ENCODE assay signal across 23 mouse cellular contexts in the genomic region with DNA sequence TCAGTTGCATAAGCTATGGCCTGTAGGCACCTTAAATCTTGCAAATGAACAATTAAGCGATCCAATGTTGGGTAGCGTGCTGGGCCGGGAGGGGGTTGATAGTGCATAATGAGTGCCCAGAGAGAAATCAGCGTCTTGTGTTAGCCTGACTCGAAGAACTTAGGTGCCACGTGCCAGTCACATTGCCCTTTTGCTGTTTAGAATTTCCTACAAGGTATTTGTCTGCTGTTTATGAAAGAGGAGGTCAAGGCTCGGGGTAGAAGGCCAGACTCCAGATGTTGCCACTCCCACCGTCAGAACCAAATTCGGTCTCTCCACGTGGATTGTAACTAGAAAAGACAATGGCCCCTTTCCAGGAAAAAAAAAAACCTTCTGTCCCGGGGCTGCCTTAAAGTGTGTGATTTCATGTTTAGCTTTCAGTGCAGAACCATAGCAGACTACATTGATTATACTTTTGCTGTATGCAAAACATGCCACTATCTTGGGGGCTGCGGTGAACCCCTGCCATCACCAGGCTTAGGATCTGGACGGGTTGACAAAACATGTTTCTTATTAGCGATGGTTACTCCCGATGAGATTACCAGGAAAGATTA. TPM values are rescaled to one million over a fixed set of nuclear protein-coding genes. Genes with fewer than 3 reads are reported as not detected.
DNase-seq lines count a peak whose midpoint lies in the region; ATAC-seq lines count a peak whose summit lies in the region.
"Had no signal": no experiment of that assay in that cellular context is flagged by ENCODE, and none has a peak within 500 bp of the region (broad histone marks: within the 10 kb centered on the region; RNA-seq: fewer than 3 reads in every experiment).

No protein-coding gene starts in this region.

- H3K27me3 ChIP-seq in embryonic facial prominence, embryonic 11.5 days (ENCODE audit: control insufficient read depth, insufficient read depth, low read length), result no peaks in the 10 kb centered on the region
- H3K27me3 ChIP-seq: forebrain, embryonic 15.5 days; intestine, embryonic 15.5 days; kidney, embryonic 15.5 days had no signal

- H3K9me3 ChIP-seq in embryonic facial prominence, embryonic 11.5 days (replicated peaks; ENCODE audit: control insufficient read depth, low read length), result no peaks in the 10 kb centered on the region
- H3K9me3 ChIP-seq: forebrain, embryonic 15.5 days; heart, embryonic 13.5 days; intestine, embryonic 15.5 days; kidney, embryonic 15.5 days had no signal

- no peak for ATAC-seq in embryonic facial prominence, embryonic 11.5 days (replicated peaks; ENCODE audit: insufficient number of reproducible peaks, low FRiP score, low TSS enrichment, low read depth)
- ATAC-seq: forebrain, embryonic 15.5 days; intestine, embryonic 15.5 days had no signal

- DNase-seq in 3T3-L1 (ENCODE audit: low read depth, low spot score) (peak; percentile 56), adipocyte (ENCODE audit: low spot score) (peak; percentile 35)
- DNase-seq in embryonic facial prominence, embryonic 11.5 days (ENCODE audit: low spot score), result peak; percentile 63
- peak; percentile 56 for DNase-seq in fibroblast of lung, adult 2 months (ENCODE audit: low read depth)
- DNase-seq in kidney, adult 9 months, result no peak
- no peak for DNase-seq in lung, adult 18-20 months
- DNase-seq in layer of hippocampus, adult 9-11 months, result no peak
- DNase-seq in gastrocnemius, postnatal 25 days, result no peak
- DNase-seq: adrenal gland, postnatal 14 days; cerebellum, adult 11-12 months; cerebellum, adult 9-10 months; cerebellum, postnatal 25 days; gastrocnemius, adult 2 months; gastrocnemius, postnatal 36 days; heart, adult 11 months; heart, postnatal 36 days; kidney, adult 18-20 months had no signal

- 43% methylated on average over 15 of the region's 15 CpGs for WGBS in embryonic facial prominence, embryonic 11.5 days

- no peak overlapping the region for H3K9ac ChIP-seq in embryonic facial prominence, embryonic 11.5 days (replicated peaks; ENCODE audit: low read length)
- H3K9ac ChIP-seq: forebrain, embryonic 15.5 days; heart, embryonic 13.5 days; hindbrain, embryonic 14.5 days; intestine, embryonic 15.5 days; kidney, embryonic 15.5 days had no signal

- no peaks in the 10 kb centered on the region for H3K36me3 ChIP-seq in embryonic facial prominence, embryonic 11.5 days (replicated peaks; ENCODE audit: control insufficient read depth, insufficient read depth, low read depth, low read length)
- H3K36me3 ChIP-seq: forebrain, embryonic 15.5 days; heart, embryonic 13.5 days; intestine, embryonic 15.5 days; kidney, embryonic 15.5 days had no signal

- H3K4me3 ChIP-seq in embryonic facial prominence, embryonic 11.5 days (ENCODE audit: low read depth, low read length), result no peak overlapping the region
- H3K4me3 ChIP-seq: erythroblast, embryonic 14.5 days; forebrain, embryonic 15.5 days; gastrocnemius, adult 2 months; heart, embryonic 13.5 days; intestine, embryonic 15.5 days; kidney, embryonic 15.5 days had no signal

- H3K4me1 ChIP-seq in embryonic facial prominence, embryonic 11.5 days (ENCODE audit: control insufficient read depth, insufficient read depth, low read length), result no peaks in the 10 kb centered on the region
- H3K4me1 ChIP-seq: forebrain, embryonic 15.5 days; heart, embryonic 13.5 days; intestine, embryonic 15.5 days; kidney, embryonic 15.5 days had no signal

- H3K4me2 ChIP-seq in embryonic facial prominence, embryonic 11.5 days (ENCODE audit: low read depth, low read length), result no peak overlapping the region
- H3K4me2 ChIP-seq: forebrain, embryonic 15.5 days; heart, embryonic 13.5 days; hindbrain, embryonic 14.5 days; intestine, embryonic 15.5 days; kidney, embryonic 15.5 days had no signal

- no peak overlapping the region for H3K27ac ChIP-seq in embryonic facial prominence, embryonic 11.5 days (replicated peaks; ENCODE audit: low read depth, low read length)
- H3K27ac ChIP-seq: forebrain, embryonic 15.5 days; gastrocnemius, adult 2 months; heart, embryonic 13.5 days; hindbrain, embryonic 14.5 days; intestine, embryonic 15.5 days; kidney, embryonic 15.5 days had no signal

RNA-seq across cellular contexts. Expression of gene Sfrp2, which starts 11.0 kb away (rescaled TPM):
- 160 and 212 TPM in 2 replicates for polyA plus RNA-seq in embryonic facial prominence, embryonic 11.5 days (2014; fragmentation: Nextera tagmentation; extraction: Ambion mirVana)
- total RNA-seq in gastrocnemius, postnatal 25 days (2021), result 10 to 100 TPM in 1 of 2 experiments, 1 to 10 TPM in 1; 4.0 to 22.4 TPM
- polyA plus RNA-seq: erythroblast, embryonic 14.5 days had no signal

Comparison
In these comparisons a context has a peak if more than half of its experiments do, and no peak if none do; other contexts are left out.
1. DNase-seq: peak in 3T3-L1 (single experiment), adipocyte (single experiment), embryonic facial prominence, embryonic 11.5 days (single experiment) and fibroblast of lung, adult 2 months (single experiment); none in kidney, adult 9 months (single experiment), lung, adult 18-20 months (0 of 2), layer of hippocampus, adult 9-11 months (single experiment) and gastrocnemius, postnatal 25 days (single experiment).